24 mouse cellular contexts compared by ENCODE assay signal in genomic region chr9:106499667-106500066, GRCm38 (mm10). TPM values are rescaled to one million over a fixed set of nuclear protein-coding genes. Genes with fewer than 3 reads are reported as not detected.
"Had no signal": no experiment of that assay in that cellular context is flagged by ENCODE, and none has a peak within 500 bp of the region (broad histone marks: within the 10 kb centered on the region; RNA-seq: fewer than 3 reads in every experiment).

TSS of gene Iqcf1 (plus strand) at chr9:106499967.

- H3K4me1 ChIP-seq: midbrain, embryonic 10.5 days; midbrain, embryonic 12.5 days; neural tube, embryonic 13.5 days; neural tube, embryonic 15.5 days had no signal

- H3K4me3 ChIP-seq: midbrain, embryonic 10.5 days; midbrain, embryonic 12.5 days; myocyte; neural tube, embryonic 13.5 days; neural tube, embryonic 15.5 days had no signal

- H3K36me3 ChIP-seq: midbrain, embryonic 10.5 days; midbrain, embryonic 12.5 days; neural tube, embryonic 13.5 days; neural tube, embryonic 15.5 days had no signal

- H3K9me3 ChIP-seq: midbrain, embryonic 10.5 days; midbrain, embryonic 12.5 days; neural tube, embryonic 13.5 days; neural tube, embryonic 15.5 days had no signal

- H3K27me3 ChIP-seq: midbrain, embryonic 12.5 days; neural tube, embryonic 13.5 days; neural tube, embryonic 15.5 days had no signal

- ATAC-seq: midbrain, embryonic 16.5 days had no signal

- DNase-seq: lung, adult 18-20 months; lung, embryonic 14.5 days; lung, postnatal 10 days; lung, postnatal 4 days; midbrain, embryonic 14.5 days; right cerebral cortex, postnatal 14 days; thymus, adult 18-20 months; thymus, postnatal 14 days; thymus, postnatal 36 days had no signal

RNA-seq across cellular contexts. Expression of gene Iqcf1, which starts in this region (rescaled TPM):
- total RNA-seq: megakaryocyte-erythroid progenitor cell, adult 5-6 weeks had no signal
- polyA plus RNA-seq: liver, embryonic 14.5 days; liver, embryonic 16.5 days; lung, embryonic 14.5 days; lung, embryonic 16.5 days; midbrain, embryonic 10.5 days; midbrain, embryonic 12.5 days; midbrain, embryonic 14.5 days; midbrain, embryonic 16.5 days; myocyte; neural tube, embryonic 11.5 days; neural tube, embryonic 13.5 days; neural tube, embryonic 15.5 days; spleen, adult 2 months; stomach, embryonic 14.5 days; stomach, embryonic 16.5 days; thymus, postnatal 0 days had no signal
